Mouse (Mus musculus): ENCODE data around the gene Zfp773. TPM values are rescaled to one million over a fixed set of nuclear protein-coding genes. Genes with fewer than 3 reads are reported as not detected.
"Not testable (repeated sequence)": the region's sequence is repeated elsewhere in the genome, so short reads cannot be mapped to it uniquely, and the experiment has no call there.

The Zfp773 gene
- total RNA-seq (2014; fragmentation: Nextera tagmentation) (10.0 and 15.4 TPM in 2 replicates), total RNA-seq (2017) (9.2 and 10.5 TPM in 2 replicates), polyA plus RNA-seq (2012) (0.16 and 0.22 TPM in 2 replicates)

DNA sequence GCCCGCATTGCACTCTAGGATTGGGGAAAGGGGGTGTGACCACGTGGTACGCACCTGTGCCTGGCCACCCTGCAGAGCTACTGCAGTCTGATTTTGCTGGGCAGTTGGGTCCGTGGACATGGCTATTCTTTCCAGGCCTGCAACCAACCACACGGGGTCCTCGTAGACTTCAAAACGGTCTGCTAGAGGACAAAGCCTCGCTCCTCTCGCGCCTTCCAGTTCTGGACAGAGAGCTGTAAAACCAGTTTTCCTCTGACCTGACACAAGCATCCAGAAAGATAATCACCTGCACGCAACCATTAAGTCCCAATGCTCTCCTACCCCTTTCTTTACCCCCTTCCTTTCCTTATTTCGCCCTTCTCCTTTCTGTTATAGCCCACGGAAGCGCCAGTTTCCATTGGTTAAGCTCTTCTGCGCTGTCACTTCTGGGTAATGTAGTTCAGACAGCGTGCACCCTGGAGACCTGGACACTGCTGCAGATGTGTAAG is at the start of gene Zfp773:
Zfp773 (minus strand) TSS at position 377 of the 488 bp plus-strand sequence.
- Histone ChIP-seq H3K4me1 (ENCODE audit: insufficient read depth, low read depth, low read length) (peaks cover 17% of the 10 kb centered on the region), H3K36me3 (replicated peaks) (peaks cover 18% of the 10 kb centered on the region), H3K27me3 (ENCODE audit: insufficient read depth, low read length) (no peaks in the 10 kb centered on the region), H3K4me3 (ENCODE audit: low read depth, low read length) (peak within 1 kb of the TSS; percentile 73), H3K9me3 (replicated peaks) (no peaks in the 10 kb centered on the region)
- TF ChIP-seq CTCF (IDR thresholded peaks at IDR 0.05; ENCODE audit: low read depth, low read length) (no peak), GATA2 (IDR thresholded peaks at IDR 0.05; ENCODE audit: borderline replicate concordance, low read depth, low read length) (no peak), GATA1 (IDR thresholded peaks at IDR 0.05; ENCODE audit: borderline replicate concordance, low read length) (no peak), TAL1 (conservative IDR thresholded peaks at IDR 0.05; ENCODE audit: low read depth, low read length) (no peak), POLR2AphosphoS5 (IDR thresholded peaks at IDR 0.05; ENCODE audit: insufficient replicate concordance, low read depth, low read length) (no peak)
- DNase-seq (ENCODE audit: low spot score) (peak; percentile 12), ATAC-seq (ENCODE audit: extremely low read depth, insufficient number of reproducible peaks, low FRiP score, poor library complexity, severe bottlenecking) (peak; percentile 94)

- TF ChIP-seq CTCF (IDR thresholded peaks at IDR 0.05; ENCODE audit: low read depth, low read length): no peak
- no peak for TF ChIP-seq TAL1 (conservative IDR thresholded peaks at IDR 0.05; ENCODE audit: low read depth, low read length)
- TF ChIP-seq POLR2AphosphoS5 (IDR thresholded peaks at IDR 0.05; ENCODE audit: insufficient replicate concordance, low read depth, low read length): no peak
- TF ChIP-seq GATA2 (IDR thresholded peaks at IDR 0.05; ENCODE audit: borderline replicate concordance, low read depth, low read length): no peak
- no peak for TF ChIP-seq GATA1 (IDR thresholded peaks at IDR 0.05; ENCODE audit: borderline replicate concordance, low read length)
- Histone ChIP-seq H3K4me3 (ENCODE audit: low read depth, low read length) (no peak overlapping the region), H3K4me1 (ENCODE audit: insufficient read depth, low read depth, low read length) (peaks cover 4% of the 10 kb centered on the region; the same call in 1 of the 2 replicates), H3K9me3 (replicated peaks) (no peaks in the 10 kb centered on the region), H3K36me3 (replicated peaks) (peaks cover 15% of the 10 kb centered on the region), H3K27me3 (ENCODE audit: insufficient read depth, low read length) (no peaks in the 10 kb centered on the region)
- ATAC-seq (ENCODE audit: extremely low read depth, insufficient number of reproducible peaks, low FRiP score, poor library complexity, severe bottlenecking) (no peak), DNase-seq (ENCODE audit: low spot score) (no peak)
Measured at GRCm38 (mm10) chr7:7185897-7186296, 49.3 kb upstream of the Zfp773 start.

- Histone ChIP-seq H3K36me3 (replicated peaks) (peaks cover 4% of the 10 kb centered on the region), H3K4me1 (ENCODE audit: insufficient read depth, low read depth, low read length) (peaks cover 9% of the 10 kb centered on the region), H3K4me3 (ENCODE audit: low read depth, low read length) (peak within 1 kb of the TSS; percentile 74), H3K9me3 (replicated peaks) (no peaks in the 10 kb centered on the region), H3K27me3 (ENCODE audit: insufficient read depth, low read length) (no peaks in the 10 kb centered on the region)
- DNase-seq (ENCODE audit: low spot score) (no peak), ATAC-seq (ENCODE audit: extremely low read depth, insufficient number of reproducible peaks, low FRiP score, poor library complexity, severe bottlenecking) (peak; percentile 92)
- TF ChIP-seq GATA2 (IDR thresholded peaks at IDR 0.05; ENCODE audit: borderline replicate concordance, low read depth, low read length) (no peak), GATA1 (IDR thresholded peaks at IDR 0.05; ENCODE audit: borderline replicate concordance, low read length) (no peak)
Measured at GRCm38 (mm10) chr7:7171227-7172147, 34.9 kb upstream of the Zfp773 start, which contains the start of gene Zfp418. Gene Zfp418 (plus strand): TSS chr7:7171330.

- ATAC-seq (ENCODE audit: extremely low read depth, insufficient number of reproducible peaks, low FRiP score, poor library complexity, severe bottlenecking): no peak
Measured at GRCm38 (mm10) chr7:7145991-7146608, 9.5 kb upstream of the Zfp773 start.

GRCm38 (mm10) chr7:7144215-7144614 is 7.7 kb upstream of the Zfp773 start:
- Histone ChIP-seq H3K4me1 (ENCODE audit: insufficient read depth, low read depth, low read length) (no peaks in the 10 kb centered on the region), H3K4me3 (ENCODE audit: low read depth, low read length) (no peak overlapping the region), H3K9me3 (replicated peaks) (no peaks in the 10 kb centered on the region), H3K27me3 (ENCODE audit: insufficient read depth, low read length) (no peaks in the 10 kb centered on the region), H3K36me3 (replicated peaks) (no peaks in the 10 kb centered on the region)
- TF ChIP-seq TAL1 (conservative IDR thresholded peaks at IDR 0.05; ENCODE audit: low read depth, low read length): no peak
- no peak for TF ChIP-seq GATA2 (IDR thresholded peaks at IDR 0.05; ENCODE audit: borderline replicate concordance, low read depth, low read length)
- TF ChIP-seq CTCF (IDR thresholded peaks at IDR 0.05; ENCODE audit: low read depth, low read length): no peak
- TF ChIP-seq GATA1 (IDR thresholded peaks at IDR 0.05; ENCODE audit: borderline replicate concordance, low read length): no peak
- no peak for TF ChIP-seq POLR2AphosphoS5 (IDR thresholded peaks at IDR 0.05; ENCODE audit: insufficient replicate concordance, low read depth, low read length)
- DNase-seq (ENCODE audit: low spot score): no peak
- no peak for ATAC-seq (ENCODE audit: extremely low read depth, insufficient number of reproducible peaks, low FRiP score, poor library complexity, severe bottlenecking)

More at GRCm38 (mm10) chr7:7145991-7146608, 9.5 kb upstream of the Zfp773 start:
- H3K4me1 ChIP-seq (ENCODE audit: insufficient read depth, low read depth, low read length): no peaks in the 10 kb centered on the region
- no peak overlapping the region for H3K4me3 ChIP-seq (ENCODE audit: low read depth, low read length)
- no peaks in the 10 kb centered on the region for H3K36me3 ChIP-seq (replicated peaks)
- no peaks in the 10 kb centered on the region for H3K27me3 ChIP-seq (ENCODE audit: insufficient read depth, low read length)
- no peaks in the 10 kb centered on the region for H3K9me3 ChIP-seq (replicated peaks)
- TF ChIP-seq CTCF (IDR thresholded peaks at IDR 0.05; ENCODE audit: low read depth, low read length) (no peak), TAL1 (conservative IDR thresholded peaks at IDR 0.05; ENCODE audit: low read depth, low read length) (no peak), GATA1 (IDR thresholded peaks at IDR 0.05; ENCODE audit: borderline replicate concordance, low read length) (no peak), POLR2AphosphoS5 (IDR thresholded peaks at IDR 0.05; ENCODE audit: insufficient replicate concordance, low read depth, low read length) (no peak), GATA2 (IDR thresholded peaks at IDR 0.05; ENCODE audit: borderline replicate concordance, low read depth, low read length) (no peak)
- DNase-seq (ENCODE audit: low spot score): no peak

DNA sequence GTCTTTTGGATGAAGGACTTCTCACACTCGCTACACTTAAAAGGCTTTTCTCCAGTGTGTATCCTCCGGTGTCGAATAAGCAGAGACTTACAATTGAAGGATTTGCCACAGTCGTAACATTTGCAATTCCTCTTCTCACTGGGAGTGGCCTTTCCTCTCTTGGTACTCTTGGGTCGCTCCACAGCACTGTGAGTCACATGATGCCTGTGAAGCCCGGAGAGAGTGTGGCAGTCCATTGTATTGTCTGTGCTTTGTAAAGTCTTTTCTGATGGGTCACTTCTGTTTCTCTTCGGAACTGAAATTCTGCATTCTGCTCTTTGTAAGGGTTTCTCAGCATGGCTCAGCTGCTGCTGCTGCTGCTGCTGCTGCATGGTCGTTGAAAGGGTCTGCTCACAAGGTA is 3.8 kb downstream of the Zfp773 start:
- TF ChIP-seq CTCF (IDR thresholded peaks at IDR 0.05; ENCODE audit: low read depth, low read length) (no peak), TAL1 (conservative IDR thresholded peaks at IDR 0.05; ENCODE audit: low read depth, low read length) (no peak), GATA1 (IDR thresholded peaks at IDR 0.05; ENCODE audit: borderline replicate concordance, low read length) (no peak), GATA2 (IDR thresholded peaks at IDR 0.05; ENCODE audit: borderline replicate concordance, low read depth, low read length) (no peak), POLR2AphosphoS5 (IDR thresholded peaks at IDR 0.05; ENCODE audit: insufficient replicate concordance, low read depth, low read length) (no peak)

DNA sequence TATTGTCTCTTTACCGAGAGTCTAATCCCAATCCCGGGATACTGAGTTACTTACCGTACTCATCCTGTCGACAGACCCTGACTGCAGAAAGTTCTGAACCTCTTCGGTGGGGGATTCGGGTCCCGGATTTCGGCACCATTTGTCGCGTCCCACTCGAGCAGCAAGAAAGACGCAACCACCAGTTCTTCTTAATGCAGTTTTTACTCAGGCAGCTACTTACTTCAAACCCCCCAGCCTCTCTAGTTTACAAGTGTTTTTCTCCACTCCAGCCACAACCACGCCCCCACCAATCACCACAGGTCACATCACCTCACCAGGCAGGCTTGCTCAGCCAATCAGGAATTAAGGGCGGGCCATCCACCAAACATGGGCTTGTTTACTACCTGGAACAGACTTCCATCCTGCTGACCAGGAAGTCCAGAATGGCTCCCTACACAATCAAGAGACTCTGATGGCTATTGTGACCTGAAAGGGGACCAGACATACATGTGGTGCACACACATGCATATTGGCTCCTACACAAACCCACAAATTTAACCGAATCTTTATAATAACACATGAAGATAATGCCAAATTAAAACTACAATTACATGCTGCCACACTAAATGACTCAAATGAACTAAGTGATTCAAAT is 5.9 kb downstream of the Zfp773 start:
- peaks cover 28% of the 10 kb centered on the region for H3K4me1 ChIP-seq (ENCODE audit: insufficient read depth, low read depth, low read length)
- H3K4me3 ChIP-seq (ENCODE audit: low read depth, low read length): peak overlapping the region; percentile 65
- H3K36me3 ChIP-seq (replicated peaks): peaks cover 30% of the 10 kb centered on the region
- DNase-seq (ENCODE audit: low spot score); ATAC-seq (ENCODE audit: extremely low read depth, insufficient number of reproducible peaks, low FRiP score, poor library complexity, severe bottlenecking); H3K9me3 ChIP-seq (replicated peaks); H3K27me3 ChIP-seq (ENCODE audit: insufficient read depth, low read length): not testable (repeated sequence)

More for the DNA sequence above, 3.8 kb downstream of the Zfp773 start:
- DNase-seq (ENCODE audit: low spot score): no peak
- no peak for ATAC-seq (ENCODE audit: extremely low read depth, insufficient number of reproducible peaks, low FRiP score, poor library complexity, severe bottlenecking)
- Histone ChIP-seq H3K36me3 (replicated peaks) (peaks cover 18% of the 10 kb centered on the region), H3K27me3 (ENCODE audit: insufficient read depth, low read length) (no peaks in the 10 kb centered on the region), H3K4me3 (ENCODE audit: low read depth, low read length) (no peak overlapping the region), H3K9me3 (replicated peaks) (no peaks in the 10 kb centered on the region), H3K4me1 (ENCODE audit: insufficient read depth, low read depth, low read length) (peaks cover 26% of the 10 kb centered on the region)
